Mouse (Mus musculus) brain, embryonic 14.5 days (tissue): ENCODE measurements at regions not wholly inside any gene's neighbourhood (a gene's known extent, or its start where the extent isn't known, plus 50 kb on each side); places are given as distances from the start of the nearest gene placed in this dataset.

Source experiments
- CTCF ChIP-seq: fragments of 200-500 bp; IDR thresholded peaks from 2 replicates; pipeline ENCODE4 v1.5.1; 2012; ENCODE audit warnings: inconsistent platforms, mild to moderate bottlenecking, moderate library complexity, borderline replicate concordance; ENCODE audit not compliant: insufficient read depth, insufficient read length; ENCODE audit errors: extremely low read depth
- POLR2A ChIP-seq: fragments of 200-500 bp; IDR thresholded peaks from 2 replicates; pipeline ENCODE4 v1.6.1; 2012; ENCODE audit warnings: mild to moderate bottlenecking, inconsistent platforms, borderline replicate concordance; ENCODE audit not compliant: poor library complexity, insufficient read depth, insufficient read length, severe bottlenecking; ENCODE audit errors: extremely low read depth

DNA sequence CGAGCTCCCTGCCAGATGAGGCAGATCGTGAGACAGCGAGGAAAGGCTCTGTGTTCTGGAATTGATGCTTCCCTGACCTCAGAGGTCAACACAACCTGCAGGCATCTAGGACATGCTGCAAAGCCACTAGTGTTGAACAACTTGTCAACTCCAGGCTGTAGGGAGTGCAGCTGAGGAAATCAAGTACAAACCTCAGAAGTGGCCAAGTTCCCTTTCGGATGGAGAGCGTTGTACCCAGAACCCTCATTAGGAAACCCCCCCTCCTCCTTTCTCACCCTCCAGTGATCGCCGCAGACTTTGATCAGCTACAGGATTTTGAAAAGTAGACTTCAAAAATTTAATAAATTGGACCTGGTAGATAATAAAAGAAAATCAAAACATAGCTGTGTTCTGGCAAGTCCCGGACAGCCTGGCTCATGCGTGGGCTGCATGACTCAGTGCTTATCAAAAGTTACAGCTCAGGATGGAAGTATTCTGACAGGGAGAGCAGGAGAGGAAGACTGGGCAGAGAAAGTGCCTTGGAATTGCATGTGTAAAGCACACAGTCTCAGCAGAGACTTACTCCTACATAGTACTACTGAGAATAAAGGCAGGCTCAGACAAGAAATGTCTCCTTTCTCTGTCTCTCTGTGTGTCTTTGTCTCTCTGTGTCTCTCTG lies 224.2 kb downstream of the Diras2 start:
- TF ChIP-seq CTCF (no peak), POLR2A (no peak)
